Mouse (Mus musculus) neural tube, embryonic 13.5 days (tissue): ENCODE measurements at regions not wholly inside any gene's neighbourhood (a gene's known extent, or its start where the extent isn't known, plus 50 kb on each side); places are given as distances from the start of the nearest gene placed in this dataset.

Source experiments
- ATAC-seq: fragments of 200-750 bp; cut with Nextera tagmentation; 2 replicates; pipeline ENCODE4 v1.8.0; 2017; ENCODE audit warnings: low read depth, mild to moderate bottlenecking, moderate TSS enrichment, moderate library complexity
- H3K27ac ChIP-seq: fragments of 300-500 bp; sonication (generic); replicated peaks from 2 replicates; pipeline ENCODE4 v1.5.1; 2015; ENCODE audit warnings: moderate library complexity, mild to moderate bottlenecking, inconsistent platforms
- H3K27me3 ChIP-seq: fragments of 300-500 bp; sonication (generic); 2 replicates; pipeline ENCODE4 v1.6.1; 2015; ENCODE audit warnings: mild to moderate bottlenecking, inconsistent platforms
- H3K36me3 ChIP-seq: fragments of 300-500 bp; sonication (generic); 2 replicates; pipeline ENCODE4 v1.6.1; 2015; ENCODE audit warnings: mild to moderate bottlenecking, inconsistent platforms
- H3K4me1 ChIP-seq: fragments of 300-500 bp; sonication (generic); replicated peaks from 2 replicates; pipeline ENCODE4 v1.6.1; 2015; ENCODE audit warnings: inconsistent platforms
- H3K4me2 ChIP-seq: fragments of 300-500 bp; sonication (generic); 2 replicates; pipeline ENCODE4 v1.6.1; 2015; ENCODE audit warnings: inconsistent platforms, mild to moderate bottlenecking, moderate library complexity
- H3K4me3 ChIP-seq: fragments of 300-500 bp; sonication (generic); 2 replicates; pipeline ENCODE4 v1.5.1; 2015; ENCODE audit warnings: mild to moderate bottlenecking, inconsistent platforms
- H3K9ac ChIP-seq: fragments of 300-500 bp; sonication (generic); 2 replicates; pipeline ENCODE4 v1.6.1; 2015; ENCODE audit warnings: moderate library complexity, mild to moderate bottlenecking, inconsistent platforms
- H3K9me3 ChIP-seq: fragments of 300-500 bp; sonication (generic); 2 replicates; pipeline ENCODE4 v1.6.1; 2016; ENCODE audit warnings: inconsistent platforms
- WGBS: fragments of 180-500 bp; shearing (Covaris S2); methylation state at CpG from one replicate; pipeline ENCODE4 v1.1.7; 2015; 5-methylcytosine and 5-hydroxymethylcytosine counted together

DNA sequence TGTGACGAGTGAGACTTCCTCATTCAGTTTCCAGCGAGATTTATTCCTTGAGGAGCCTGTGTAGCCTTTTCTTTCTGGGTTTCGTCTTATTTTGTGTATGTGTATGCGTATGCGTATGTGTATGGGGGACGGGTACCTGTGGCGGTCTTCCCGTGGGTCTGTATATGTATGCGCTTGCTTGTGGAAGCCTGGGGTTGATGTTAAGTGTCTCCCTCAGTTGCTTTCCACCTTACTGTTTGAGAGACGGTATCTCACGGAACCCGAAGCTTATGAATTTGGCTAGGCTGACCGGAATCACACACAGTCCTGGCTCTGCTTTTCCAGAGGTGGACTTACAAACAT is 87.1 kb downstream of the Ankrd50 start:
- H3K4me1 ChIP-seq: peaks cover 15% of the 10 kb centered on the region
- peak overlapping the region; percentile 20; the same call in 1 of the 2 replicates for H3K4me3 ChIP-seq
- 73% methylated on average over 13 of the region's 13 CpGs for WGBS
- H3K36me3 ChIP-seq: no peaks in the 10 kb centered on the region
- H3K9ac ChIP-seq: no peak overlapping the region
- peak overlapping the region; percentile 54 for H3K4me2 ChIP-seq
- peaks cover 3% of the 10 kb centered on the region; the same call in 1 of the 2 replicates for H3K27me3 ChIP-seq
- peak; percentile 50; the same call in 1 of the 2 replicates for ATAC-seq
- no peak overlapping the region for H3K27ac ChIP-seq
- H3K9me3 ChIP-seq: no peaks in the 10 kb centered on the region

DNA sequence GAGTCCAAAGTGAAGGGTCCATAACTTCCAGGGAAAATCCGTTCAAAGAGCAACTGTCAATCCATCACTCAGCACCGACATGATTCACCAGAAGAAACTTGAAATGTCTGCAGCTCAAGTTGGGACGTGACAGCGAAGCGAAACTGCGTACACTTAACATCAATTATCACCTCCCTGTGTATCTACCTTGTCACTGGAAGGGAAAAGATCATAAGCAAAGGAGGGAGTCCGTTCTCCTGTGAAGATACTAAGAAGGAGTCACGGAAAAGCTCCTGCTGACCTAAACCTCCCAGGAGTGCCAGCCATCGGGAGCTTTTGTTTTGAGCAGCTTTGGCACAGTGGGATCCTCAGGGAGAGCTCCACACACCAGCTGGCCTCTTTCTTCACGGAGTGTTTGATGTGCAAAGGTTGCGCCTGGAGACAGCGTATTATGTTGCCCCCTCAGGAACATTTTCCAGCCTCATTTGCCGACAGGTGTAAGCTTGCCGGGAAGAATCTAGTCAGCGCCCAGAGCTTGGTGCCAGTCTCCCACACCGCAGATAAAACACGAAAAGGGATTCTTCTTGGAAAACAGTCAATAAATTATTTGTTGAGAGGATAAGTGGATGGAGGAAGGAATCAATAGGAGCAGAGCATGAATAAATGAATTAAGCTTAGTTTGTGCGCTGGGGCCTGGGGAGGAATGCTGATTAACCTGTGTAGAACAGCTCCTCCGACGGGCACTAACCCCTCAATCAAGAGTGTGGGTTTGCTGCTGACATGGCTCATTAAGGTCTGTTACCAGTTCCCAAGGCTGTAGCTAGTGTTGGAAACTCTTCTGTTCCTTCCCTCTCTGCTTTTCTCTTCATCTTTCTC is 87.7 kb downstream of the Ankrd50 start:
- Histone ChIP-seq H3K27ac (no peak overlapping the region; the same call in 1 of the 2 replicates), H3K9ac (peak overlapping the region; percentile 61)
- 2% methylated on average over 20 of the region's 20 CpGs for WGBS

DNA sequence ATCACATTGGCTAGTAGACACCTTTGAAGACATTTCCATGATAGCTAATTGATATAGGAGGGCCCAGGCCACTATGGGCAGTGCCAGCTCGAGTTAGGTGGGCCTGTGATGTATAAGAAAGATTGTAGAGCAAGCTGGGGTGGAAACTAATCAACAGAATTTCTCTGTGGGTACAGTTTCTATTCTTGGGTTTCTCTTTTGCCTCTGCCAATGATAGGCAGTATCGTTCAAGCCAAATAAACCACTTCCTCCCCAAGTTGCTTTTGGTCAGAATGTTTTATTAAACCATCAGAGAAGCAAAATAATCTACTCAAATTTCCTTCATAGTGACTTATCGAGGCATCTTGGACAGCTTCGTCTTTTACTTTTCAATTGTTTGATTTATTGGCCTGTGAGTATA is 90.3 kb downstream of the Ankrd50 start:
- Histone ChIP-seq H3K36me3 (no peaks in the 10 kb centered on the region), H3K9me3 (no peaks in the 10 kb centered on the region), H3K4me1 (peaks cover 22% of the 10 kb centered on the region), H3K4me3 (no peak overlapping the region), H3K4me2 (no peak overlapping the region), H3K9ac (no peak overlapping the region), H3K27ac (no peak overlapping the region), H3K27me3 (peaks cover 3% of the 10 kb centered on the region; the same call in 1 of the 2 replicates)
- no peak for ATAC-seq
- 76% methylated on average over 4 of the region's 4 CpGs for WGBS

More for the DNA sequence above, 87.7 kb downstream of the Ankrd50 start:
- peaks cover 15% of the 10 kb centered on the region for H3K4me1 ChIP-seq
- H3K27me3 ChIP-seq: peaks cover 3% of the 10 kb centered on the region; the same call in 1 of the 2 replicates
- H3K4me2 ChIP-seq: peak overlapping the region; percentile 54
- H3K36me3 ChIP-seq: no peaks in the 10 kb centered on the region
- peak overlapping the region; percentile 20 for H3K4me3 ChIP-seq
- H3K9me3 ChIP-seq: no peaks in the 10 kb centered on the region
- ATAC-seq: peak; percentile 86

DNA sequence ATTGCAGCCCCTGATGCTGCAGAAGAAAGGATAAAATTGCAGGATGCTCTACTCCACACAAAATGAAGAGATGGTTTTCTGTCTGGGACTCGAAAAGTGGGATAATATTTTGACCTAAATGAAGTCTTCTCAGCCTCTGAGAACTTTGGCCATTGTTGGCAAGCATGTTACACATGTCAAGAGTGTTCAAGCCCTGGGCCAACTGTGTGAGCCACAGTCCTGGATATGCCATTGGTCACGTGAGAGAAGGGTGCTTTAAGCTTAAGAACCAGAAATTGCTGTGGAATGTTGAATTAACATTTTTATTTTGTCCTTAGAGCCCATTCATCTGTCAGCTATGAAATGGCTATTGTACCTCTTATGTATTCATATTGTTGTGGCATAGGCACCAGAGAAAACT is 95.0 kb downstream of the Ankrd50 start:
- H3K36me3 ChIP-seq: no peaks in the 10 kb centered on the region
- H3K4me1 ChIP-seq: peaks cover 11% of the 10 kb centered on the region; the same call in 1 of the 2 replicates
- H3K27ac ChIP-seq: no peak overlapping the region
- no peak overlapping the region for H3K9ac ChIP-seq
- no peak overlapping the region for H3K4me2 ChIP-seq
- H3K4me3 ChIP-seq: no peak overlapping the region
- H3K9me3 ChIP-seq: no peaks in the 10 kb centered on the region
- peaks cover under 1% of the 10 kb centered on the region; the same call in 1 of the 2 replicates for H3K27me3 ChIP-seq
- no peak for ATAC-seq
- 57% methylated on average over 2 of the region's 2 CpGs for WGBS

DNA sequence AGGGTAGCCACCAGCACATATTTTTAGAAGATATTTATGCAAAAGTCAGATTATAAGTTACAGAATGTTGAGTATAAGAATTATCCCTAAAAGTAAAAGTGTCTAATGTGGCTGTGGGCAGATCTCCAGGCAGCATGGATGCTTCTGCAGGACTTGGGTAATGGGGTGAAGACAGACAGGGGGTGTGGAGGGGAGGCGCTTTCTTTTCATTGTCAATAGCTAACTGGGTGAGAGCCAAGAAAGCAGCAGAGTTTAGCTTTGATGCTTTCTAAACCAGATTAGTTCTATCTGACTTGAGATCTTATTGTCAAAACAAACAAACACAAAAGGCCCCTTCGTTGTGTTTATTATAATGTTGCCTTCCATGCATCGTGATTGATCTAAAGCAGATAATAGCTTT is 95.7 kb downstream of the Ankrd50 start:
- no peaks in the 10 kb centered on the region for H3K9me3 ChIP-seq
- H3K9ac ChIP-seq: no peak overlapping the region
- H3K4me1 ChIP-seq: peaks cover 11% of the 10 kb centered on the region; the same call in 1 of the 2 replicates
- H3K4me2 ChIP-seq: no peak overlapping the region
- H3K4me3 ChIP-seq: no peak overlapping the region
- H3K27ac ChIP-seq: no peak overlapping the region
- no peaks in the 10 kb centered on the region for H3K27me3 ChIP-seq
- WGBS: 14% methylated on average over 3 of the region's 3 CpGs
- H3K36me3 ChIP-seq: no peaks in the 10 kb centered on the region
- no peak for ATAC-seq

DNA sequence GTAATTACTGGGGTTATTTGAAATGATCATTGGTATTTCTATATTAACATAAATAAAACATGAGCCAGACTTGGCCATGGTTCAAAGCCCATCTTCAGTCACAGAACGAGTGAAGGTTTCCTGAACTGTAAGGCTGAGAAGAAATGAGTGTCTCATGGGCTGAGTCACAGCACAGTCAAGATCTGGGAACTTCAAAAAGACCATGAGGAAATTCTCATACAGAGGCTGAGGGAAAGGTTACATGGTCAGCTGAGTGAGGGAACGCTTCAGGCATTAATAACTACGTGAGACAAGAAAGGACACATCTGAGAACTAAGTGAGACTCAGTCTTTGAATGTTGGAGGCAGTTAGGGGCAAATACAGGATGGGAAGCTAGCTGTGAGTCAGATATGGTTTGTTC is 101.9 kb downstream of the Ankrd50 start:
- no peak for ATAC-seq
- WGBS: 81% methylated on average over 3 of the region's 3 CpGs
- H3K27me3 ChIP-seq: no peaks in the 10 kb centered on the region

DNA sequence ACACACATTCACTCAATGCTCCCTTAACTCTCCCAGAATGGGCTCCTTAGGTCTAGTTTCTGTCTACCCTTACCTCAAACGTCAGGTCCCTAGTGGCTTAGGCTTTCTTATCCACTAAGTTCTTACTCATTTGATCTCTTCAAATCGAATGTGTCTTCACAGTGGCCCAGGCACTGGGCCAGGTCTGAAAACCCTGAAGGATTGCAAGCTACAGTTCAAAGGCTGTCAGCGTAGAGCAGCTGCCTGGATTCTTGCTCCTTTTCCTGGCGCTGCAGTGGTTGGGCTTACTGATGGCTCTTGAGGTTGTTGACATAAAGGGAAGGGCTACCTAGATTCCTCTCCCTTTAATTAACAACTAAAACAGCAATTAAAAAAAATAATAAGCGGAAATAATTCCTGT is 103.0 kb downstream of the Ankrd50 start:
- ATAC-seq: no peak
- Histone ChIP-seq H3K9me3 (no peaks in the 10 kb centered on the region), H3K4me3 (no peak overlapping the region), H3K9ac (no peak overlapping the region), H3K27me3 (no peaks in the 10 kb centered on the region), H3K4me1 (no peaks in the 10 kb centered on the region), H3K4me2 (no peak overlapping the region), H3K36me3 (no peaks in the 10 kb centered on the region), H3K27ac (no peak overlapping the region)
- WGBS: 78% methylated on average over 5 of the region's 5 CpGs

More for the DNA sequence above, 101.9 kb downstream of the Ankrd50 start:
- no peak overlapping the region for H3K4me2 ChIP-seq
- no peaks in the 10 kb centered on the region for H3K4me1 ChIP-seq
- H3K27ac ChIP-seq: no peak overlapping the region
- H3K9ac ChIP-seq: no peak overlapping the region
- H3K9me3 ChIP-seq: no peaks in the 10 kb centered on the region
- no peak overlapping the region for H3K4me3 ChIP-seq
- no peaks in the 10 kb centered on the region for H3K36me3 ChIP-seq

DNA sequence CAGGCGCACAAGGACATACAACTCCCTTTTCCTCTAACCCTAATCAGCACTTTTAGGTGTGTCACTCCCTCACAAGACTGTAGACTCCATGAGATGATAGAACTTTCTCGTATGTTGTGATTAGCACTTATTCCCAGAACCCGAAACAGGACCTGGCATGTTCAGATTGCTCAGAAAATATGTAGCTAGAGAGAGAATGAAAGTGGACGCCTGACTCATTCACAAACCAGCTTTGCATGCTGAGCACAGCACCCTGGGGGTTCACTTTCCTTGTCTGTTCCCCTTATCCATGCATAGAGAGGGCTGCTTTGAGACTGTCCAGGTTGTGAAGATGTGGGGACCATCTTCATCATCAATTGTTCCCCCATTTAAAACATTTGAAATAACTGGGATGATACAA is 111.0 kb downstream of the Ankrd50 start:
- WGBS: 84% methylated on average over 4 of the region's 4 CpGs
- Histone ChIP-seq H3K27ac (no peak overlapping the region), H3K4me2 (no peak overlapping the region), H3K9ac (no peak overlapping the region), H3K4me1 (no peaks in the 10 kb centered on the region), H3K9me3 (no peaks in the 10 kb centered on the region), H3K4me3 (no peak overlapping the region), H3K27me3 (no peaks in the 10 kb centered on the region), H3K36me3 (no peaks in the 10 kb centered on the region)
- no peak for ATAC-seq

DNA sequence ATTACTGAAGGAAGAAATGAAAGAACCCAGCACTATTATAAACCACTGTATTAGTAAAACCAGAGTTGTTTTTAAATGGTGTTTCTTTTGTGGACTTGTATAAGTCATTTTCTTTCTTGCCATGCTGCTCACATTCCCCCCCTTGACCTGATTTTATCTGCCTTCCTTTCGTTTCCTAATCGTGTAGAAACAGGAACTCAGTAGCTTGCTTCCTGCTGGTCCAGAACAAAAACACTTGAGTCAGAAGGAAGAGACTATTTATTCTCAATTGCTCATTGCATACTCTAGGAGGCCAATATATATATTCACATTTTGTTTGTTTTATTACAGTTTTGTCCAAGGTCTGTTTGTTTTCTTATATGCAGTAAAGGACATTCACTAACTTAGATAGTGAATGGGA is 112.9 kb downstream of the Ankrd50 start:
- Histone ChIP-seq H3K4me2 (no peak overlapping the region), H3K27me3 (no peaks in the 10 kb centered on the region), H3K9ac (no peak overlapping the region), H3K27ac (no peak overlapping the region), H3K9me3 (no peaks in the 10 kb centered on the region), H3K36me3 (no peaks in the 10 kb centered on the region), H3K4me3 (no peak overlapping the region), H3K4me1 (no peaks in the 10 kb centered on the region)
- 60% methylated on average over 2 of the region's 2 CpGs for WGBS
- ATAC-seq: no peak

DNA sequence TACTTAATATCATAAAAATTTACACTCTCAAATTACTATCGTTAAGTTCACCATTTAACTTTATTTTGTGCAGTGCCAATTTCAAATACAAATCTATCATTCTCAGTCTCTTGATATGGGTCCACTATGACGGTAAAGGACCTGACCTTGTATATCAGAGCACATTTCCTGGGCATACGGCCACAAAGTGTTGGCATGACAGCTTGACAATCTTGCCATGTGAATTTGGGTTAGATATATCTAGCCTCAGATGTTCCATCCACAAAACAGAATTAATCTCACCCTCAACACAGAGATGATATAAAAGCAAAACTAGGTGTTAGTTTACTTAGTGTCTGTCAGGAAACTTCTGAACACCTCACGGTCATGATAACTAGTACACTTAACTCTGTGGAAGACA is 120.8 kb downstream of the Ankrd50 start:
- H3K27me3 ChIP-seq: no peaks in the 10 kb centered on the region
- H3K27ac ChIP-seq: no peak overlapping the region
- no peaks in the 10 kb centered on the region for H3K36me3 ChIP-seq
- no peak for ATAC-seq
- no peak overlapping the region for H3K9ac ChIP-seq
- no peaks in the 10 kb centered on the region for H3K9me3 ChIP-seq
- no peak overlapping the region for H3K4me2 ChIP-seq
- H3K4me3 ChIP-seq: no peak overlapping the region
- WGBS: 96% methylated on average over 4 of the region's 4 CpGs
- peaks cover 10% of the 10 kb centered on the region; the same call in 1 of the 2 replicates for H3K4me1 ChIP-seq

DNA sequence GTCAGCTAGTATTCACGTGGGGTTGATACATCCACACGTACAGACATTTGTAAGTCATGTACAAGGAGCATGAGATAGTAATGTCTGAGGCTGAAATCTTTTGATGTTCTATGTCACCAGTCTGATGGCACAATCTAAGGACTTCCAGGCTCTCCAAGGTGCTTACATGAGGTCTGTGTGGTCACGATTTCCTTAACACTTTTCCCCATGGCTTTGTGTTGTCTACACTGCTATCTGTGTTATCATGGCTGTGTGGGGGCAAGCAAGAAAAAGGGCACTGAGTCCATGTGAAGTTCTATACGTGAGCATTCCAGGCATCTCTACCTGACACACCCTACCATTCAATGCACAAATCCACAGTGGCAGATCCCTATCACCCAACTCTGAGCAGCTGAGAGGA is 123.2 kb downstream of the Ankrd50 start:
- Histone ChIP-seq H3K4me3 (no peak overlapping the region), H3K9ac (no peak overlapping the region), H3K36me3 (no peaks in the 10 kb centered on the region), H3K4me2 (no peak overlapping the region), H3K4me1 (peaks cover 17% of the 10 kb centered on the region; the same call in 1 of the 2 replicates), H3K9me3 (no peaks in the 10 kb centered on the region), H3K27me3 (no peaks in the 10 kb centered on the region), H3K27ac (no peak overlapping the region)
- WGBS: 87% methylated on average over 4 of the region's 4 CpGs
- ATAC-seq: no peak

DNA sequence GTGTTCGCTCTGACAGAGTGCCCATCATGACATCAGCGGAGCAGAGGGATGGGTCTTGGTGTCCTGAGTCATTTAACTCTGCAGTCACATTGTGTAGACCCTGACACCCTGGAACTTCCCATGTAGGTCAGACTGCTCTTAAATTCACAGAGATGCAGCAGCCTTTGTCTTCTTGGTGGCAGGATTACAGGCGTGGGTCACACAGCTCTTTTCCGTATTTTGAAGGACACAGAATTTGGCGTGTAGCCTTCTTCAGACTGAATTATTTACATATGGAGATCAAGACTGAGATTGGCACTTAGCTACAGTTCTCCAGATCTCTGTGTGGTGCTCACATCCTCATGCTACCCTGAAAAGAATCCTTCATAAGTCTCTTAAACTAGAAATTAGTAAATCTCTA is 123.7 kb downstream of the Ankrd50 start:
- Histone ChIP-seq H3K27ac (no peak overlapping the region), H3K36me3 (no peaks in the 10 kb centered on the region), H3K4me3 (no peak overlapping the region), H3K9me3 (no peaks in the 10 kb centered on the region), H3K4me1 (peaks cover 17% of the 10 kb centered on the region; the same call in 1 of the 2 replicates), H3K27me3 (no peaks in the 10 kb centered on the region), H3K4me2 (no peak overlapping the region), H3K9ac (no peak overlapping the region)
- ATAC-seq: no peak
- WGBS: 64% methylated on average over 5 of the region's 5 CpGs
